Mouse (Mus musculus) CH12.LX (cell line): ENCODE results near the gene Dbt. TPM values are rescaled to one million over a fixed set of nuclear protein-coding genes. Genes with fewer than 3 reads are reported as not detected.

ENCODE experiments used
- DNase-seq: peaks from one replicate; pipeline ENCODE4 v3.0.0-alpha.2; 2013; ENCODE audit errors: extremely low read depth
- H3K27ac ChIP-seq: 2 replicates; pipeline ENCODE4 v1.5.1; 2012; ENCODE audit warnings: low read depth, mild to moderate bottlenecking, control low read depth, moderate library complexity; ENCODE audit not compliant: insufficient read depth
- H3K27me3 ChIP-seq: replicated peaks from 2 replicates; pipeline ENCODE3; 2012; ENCODE audit warnings: inconsistent platforms
- H3K36me3 ChIP-seq, 2 experiments: replicated peaks in 1 of 2; 2 replicates each; pipeline versions ENCODE3 to v1.6.1; 2012; ENCODE audit warnings: inconsistent platforms in 1 of 2, low read length in 1 of 2, mild to moderate bottlenecking in 1 of 2, mixed read lengths in 1 of 2, moderate library complexity in 1 of 2; ENCODE audit not compliant: control insufficient read depth in 1 of 2, insufficient read depth in 1 of 2
- H3K4me1 ChIP-seq, 2 experiments: 2 replicates each; pipeline ENCODE4 v1.6.1; 2012; ENCODE audit warnings: inconsistent platforms in 1 of 2, moderate library complexity in 1 of 2; ENCODE audit not compliant: insufficient read depth in 2 of 2, control insufficient read depth in 1 of 2
- H3K4me2 ChIP-seq: 2 replicates; pipeline ENCODE4 v1.6.1; 2012; ENCODE audit warnings: low read depth, mild to moderate bottlenecking, control low read depth; ENCODE audit not compliant: poor library complexity, insufficient read depth, severe bottlenecking
- H3K4me3 ChIP-seq, 3 experiments: fragments of 150-350 bp in 1 of 3; sonication (generic) in 1 of 3; replicated peaks in 1 of 3; 2 replicates each; pipeline versions ENCODE3 to v1.5.1; 2011 to 2012; ENCODE audit warnings: low read depth in 2 of 3, low read length in 2 of 3, mild to moderate bottlenecking in 2 of 3, moderate library complexity in 2 of 3, control low read depth in 1 of 3, improper control_type of control experiment in 1 of 3, inconsistent platforms in 1 of 3, mixed read lengths in 1 of 3; ENCODE audit not compliant: poor library complexity in 1 of 3
- H3K79me2 ChIP-seq: replicated peaks from 2 replicates; pipeline ENCODE4 v1.6.1; 2012; ENCODE audit warnings: mild to moderate bottlenecking, moderate library complexity; ENCODE audit not compliant: control insufficient read depth, poor library complexity, insufficient read depth, severe bottlenecking; ENCODE audit errors: extremely low read depth
- H3K9ac ChIP-seq: 2 replicates; pipeline ENCODE4 v1.6.1; 2012; ENCODE audit warnings: low read depth, mild to moderate bottlenecking, control low read depth, moderate library complexity; ENCODE audit not compliant: insufficient read depth
- H3K9me3 ChIP-seq: replicated peaks from 2 replicates; pipeline ENCODE3; 2012; ENCODE audit warnings: low read length, inconsistent platforms, mixed read lengths
- BHLHE40 ChIP-seq: IDR thresholded peaks from 2 replicates; pipeline ENCODE4 v1.6.1; 2011; ENCODE audit warnings: mild to moderate bottlenecking, low read depth, low read length, improper control_type of control experiment
- CHD2 ChIP-seq: IDR thresholded peaks from 2 replicates; pipeline ENCODE4 v1.6.1; 2011; ENCODE audit warnings: low read length, improper control_type of control experiment
- CTCF ChIP-seq, 2 experiments: IDR thresholded peaks in 1 of 2; conservative IDR thresholded peaks in 1 of 2; 2 replicates each; pipeline ENCODE4 v1.5.1; 2011 to 2012; ENCODE audit warnings: low read depth in 2 of 2, low read length in 2 of 2, improper control_type of control experiment in 1 of 2, inconsistent platforms in 1 of 2, mild to moderate bottlenecking in 1 of 2, moderate library complexity in 1 of 2
- E2F4 ChIP-seq: IDR thresholded peaks from 2 replicates; pipeline ENCODE4 v1.6.1; 2011; ENCODE audit warnings: low read depth, low read length, improper control_type of control experiment; ENCODE audit not compliant: insufficient replicate concordance
- EP300 ChIP-seq: IDR thresholded peaks from 2 replicates; pipeline ENCODE4 v1.6.1; 2011; ENCODE audit warnings: low read length, improper control_type of control experiment
- GABPA ChIP-seq: IDR thresholded peaks from 2 replicates; pipeline ENCODE4 v1.6.1; 2012; ENCODE audit warnings: low read depth, low read length, improper control_type of control experiment, inconsistent platforms; ENCODE audit not compliant: insufficient replicate concordance
- HCFC1 ChIP-seq: IDR thresholded peaks from 2 replicates; pipeline ENCODE4 v1.6.1; 2012; ENCODE audit warnings: low read depth, mild to moderate bottlenecking, inconsistent platforms, low read length, improper control_type of control experiment
- IRF4 ChIP-seq: IDR thresholded peaks from 2 replicates; pipeline ENCODE4 v1.6.1; 2014; ENCODE audit warnings: low read depth, mild to moderate bottlenecking, inconsistent platforms, low read length, improper control_type of control experiment
- JUND ChIP-seq: conservative IDR thresholded peaks from 2 replicates; pipeline ENCODE4 v1.6.1; 2011; ENCODE audit warnings: low read depth, low read length, improper control_type of control experiment
- PAX5 ChIP-seq: IDR thresholded peaks from 2 replicates; pipeline ENCODE4 v1.6.1; 2012; ENCODE audit warnings: low read length, inconsistent platforms, mixed read lengths
- POLR2A ChIP-seq: IDR thresholded peaks from 2 replicates; pipeline ENCODE4 v1.6.1; 2011; ENCODE audit warnings: low read depth, mild to moderate bottlenecking, improper control_type of control experiment, low read length
- RAD21 ChIP-seq: IDR thresholded peaks from 2 replicates; pipeline ENCODE4 v1.6.1; 2011; ENCODE audit warnings: low read depth, mild to moderate bottlenecking, low read length, improper control_type of control experiment, moderate library complexity
- RCOR1 ChIP-seq: conservative IDR thresholded peaks from 2 replicates; pipeline ENCODE4 v1.6.1; 2012; ENCODE audit warnings: low read depth, mild to moderate bottlenecking, inconsistent platforms, low read length, improper control_type of control experiment
- SMC3 ChIP-seq: IDR thresholded peaks from 2 replicates; pipeline ENCODE4 v1.6.1; 2011; ENCODE audit warnings: low read depth, low read length, improper control_type of control experiment
- TCF12 ChIP-seq: IDR thresholded peaks from 2 replicates; pipeline ENCODE4 v1.6.1; 2014; ENCODE audit warnings: low read depth, mild to moderate bottlenecking, inconsistent platforms, low read length, improper control_type of control experiment
- UBTF ChIP-seq: IDR thresholded peaks from 2 replicates; pipeline ENCODE4 v1.6.1; 2012; ENCODE audit warnings: low read depth, mild to moderate bottlenecking, inconsistent platforms, low read length, improper control_type of control experiment, moderate library complexity
- USF2 ChIP-seq: conservative IDR thresholded peaks from 2 replicates; pipeline ENCODE4 v1.6.1; 2011; ENCODE audit warnings: low read depth, low read length, improper control_type of control experiment
- ZC3H11A ChIP-seq: IDR thresholded peaks from 2 replicates; pipeline ENCODE4 v1.6.1; 2012; ENCODE audit warnings: low read depth, mild to moderate bottlenecking, inconsistent platforms, low read length, improper control_type of control experiment
- ZNF384 ChIP-seq: IDR thresholded peaks from 2 replicates; pipeline ENCODE4 v1.6.1; 2012; ENCODE audit warnings: low read depth, low read length, improper control_type of control experiment, inconsistent platforms
- dilution Hi-C: fragments of 300-500 bp; cut with MboI; formaldehyde crosslinking; loops from 2 replicates; pipeline ENCODE4 v1.14.3; 2020; ENCODE audit warnings: low sequenced_read_pairs; ENCODE audit not compliant: extremely low pct_unique_long_range_greater_than_20kb, extremely low pct_ligation_motif_present
- in situ Hi-C: fragments of 300-500 bp; cut with MboI; formaldehyde crosslinking; loops from 3 replicates; pipeline ENCODE4 v1.14.3; 2019; ENCODE audit warnings: low sequenced_read_pairs, low pct_ligation_motif_present, low pct_unique_long_range_greater_than_20kb, mixed read lengths
- polyA plus RNA-seq: library from polyadenylated mRNA; unstranded; fragments of >175 nt; gene quantifications from 2 replicates; pipeline ENCODE4 v1.2.1, GENCODE M21; 2012; ENCODE audit warnings: low read depth; ENCODE audit not compliant: insufficient read length
- total RNA-seq, 2 experiments: library from RNA; depleted of rRNA; stranded (reverse); fragments of 300-350 nt in 1 of 2; fragments of >200 nt in 1 of 2; gene quantifications; 2 replicates each; pipeline ENCODE4 v1.2.3; 2012 to 2014

Gene Dbt
- total and polyA plus RNA-seq, 3 experiments, result 11.2 to 21.3 (median 20.4) TPM

GRCm38 (mm10) chr3:116512151-116512903, 543 bp upstream of the Dbt start:
- Histone ChIP-seq H3K36me3 (peaks cover 3 to 16% of the 10 kb centered on the region in 2 experiments), H3K27ac (no peak overlapping the region), H3K9me3 (no peaks in the 10 kb centered on the region), H3K79me2 (peaks cover 5% of the 10 kb centered on the region), H3K4me3 (peak overlapping the region; percentile 39 to 70 (median 55)), H3K27me3 (no peaks in the 10 kb centered on the region), H3K4me2 (0 out of 2 replicates have a peak overlapping the region, but pooled peaks have one; percentile 8), H3K9ac (no peak overlapping the region), H3K4me1 (peaks cover 13 to 35% of the 10 kb centered on the region in 2 experiments)
- in situ Hi-C loops (loop anchor here (25.0 kb wide), 1 partner anchor 225 kb away; no protein-coding TSS in a partner anchor), dilution Hi-C loops (no loop called here)
- TF ChIP-seq JUND, result no peak
- TF ChIP-seq CTCF (conservative IDR thresholded peaks at IDR 0.05 in 1 of 2, IDR thresholded peaks at IDR 0.05 in 1 of 2; ENCODE audit: low read depth in 2 of 2, low read length in 2 of 2), result peak; percentile 25 to 62; a peak in 2 of 4 replicates
- no peak for TF ChIP-seq POLR2A
- TF ChIP-seq EP300, result 0 out of 2 replicates have a peak, but pooled peaks have one; percentile 20
- TF ChIP-seq ZNF384, result no peak
- peak; percentile 39 for TF ChIP-seq RAD21
- peak; percentile 45 for TF ChIP-seq SMC3
- TF ChIP-seq E2F4, result no peak
- 0 out of 2 replicates have a peak, but pooled peaks have one; percentile 8 for TF ChIP-seq IRF4
- peak; percentile 72 for DNase-seq

- H3K9ac ChIP-seq, result no peak overlapping the region
- in situ Hi-C loops (loop anchor here (25.0 kb wide), 1 partner anchor 217 kb away; no protein-coding TSS in a partner anchor), dilution Hi-C loops (no loop called here)
- H3K4me2 ChIP-seq, result no peak overlapping the region
- H3K27me3 ChIP-seq, result no peaks in the 10 kb centered on the region
- peaks cover 0 to 17% of the 10 kb centered on the region in 2 experiments; a peak in 2 of 4 replicates for H3K4me1 ChIP-seq
- no peak for DNase-seq
- TF ChIP-seq POLR2A, result no peak
- no peak for TF ChIP-seq GABPA
- no peak for TF ChIP-seq CHD2
- no peak for TF ChIP-seq USF2
- TF ChIP-seq TCF12, result no peak
- TF ChIP-seq RCOR1, result no peak
- TF ChIP-seq ZC3H11A, result no peak
- TF ChIP-seq BHLHE40, result no peak
- TF ChIP-seq UBTF, result no peak
- TF ChIP-seq HCFC1, result no peak
- TF ChIP-seq PAX5, result no peak
- no peak overlapping the region for H3K4me3 ChIP-seq
- peaks cover 18 to 60% of the 10 kb centered on the region in 2 experiments for H3K36me3 ChIP-seq
- H3K9me3 ChIP-seq, result no peaks in the 10 kb centered on the region
- no peak overlapping the region for H3K27ac ChIP-seq
- H3K79me2 ChIP-seq, result peaks cover 5% of the 10 kb centered on the region; the same call in 1 of the 2 replicates
Measured at GRCm38 (mm10) chr3:116520141-116520761, 7.4 kb downstream of the Dbt start.
